Mouse (Mus musculus) forebrain, embryonic 11.5 days (tissue): Measurements from ENCODE around the gene Gm7247. TPM values are rescaled to one million over a fixed set of nuclear protein-coding genes. Genes with fewer than 3 reads are reported as not detected.
"Not testable (repeated sequence)": the region's sequence is repeated elsewhere in the genome, so short reads cannot be mapped to it uniquely, and the experiment has no call there.

Experiments
- ATAC-seq: fragments of 200-750 bp; cut with Nextera tagmentation; replicated peaks from 2 replicates; pipeline ENCODE4 v1.8.0; 2017; ENCODE audit warnings: moderate TSS enrichment; ENCODE audit not compliant: low FRiP score
- DNase-seq: peaks from one replicate; pipeline ENCODE4 v3.0.0-alpha.2; 2017; ENCODE audit warnings: low spot score
- H3K27ac ChIP-seq: fragments of 300-500 bp; sonication (generic); 2 replicates; pipeline ENCODE4 v1.5.1; 2014; ENCODE audit warnings: low read depth, low read length
- H3K27me3 ChIP-seq: fragments of 300-500 bp; sonication (generic); 2 replicates; pipeline ENCODE4 v1.6.1; 2014; ENCODE audit warnings: mild to moderate bottlenecking, low read length, mixed read lengths; ENCODE audit not compliant: control insufficient read depth, insufficient read depth
- H3K36me3 ChIP-seq: fragments of 300-500 bp; sonication (generic); 2 replicates; pipeline ENCODE4 v1.6.1; 2014; ENCODE audit warnings: mild to moderate bottlenecking, low read length, moderate library complexity, mixed read lengths; ENCODE audit not compliant: control insufficient read depth, insufficient read depth
- H3K4me1 ChIP-seq: fragments of 300-500 bp; sonication (generic); replicated peaks from 2 replicates; pipeline ENCODE4 v1.6.1; 2014; ENCODE audit warnings: low read length, mixed read lengths; ENCODE audit not compliant: control insufficient read depth, insufficient read depth
- H3K4me2 ChIP-seq: fragments of 300-500 bp; sonication (generic); 2 replicates; pipeline ENCODE4 v1.6.1; 2014; ENCODE audit warnings: low read depth, mild to moderate bottlenecking, low read length, moderate library complexity, mixed read lengths; ENCODE audit not compliant: severe bottlenecking
- H3K4me3 ChIP-seq: fragments of 300-500 bp; sonication (generic); 2 replicates; pipeline ENCODE4 v1.5.1; 2014; ENCODE audit warnings: low read depth, low read length
- H3K9ac ChIP-seq: fragments of 300-500 bp; sonication (generic); 2 replicates; pipeline ENCODE4 v1.6.1; 2014; ENCODE audit warnings: low read length
- H3K9me3 ChIP-seq: fragments of 300-500 bp; sonication (generic); 2 replicates; pipeline ENCODE4 v1.6.1; 2016; ENCODE audit warnings: low read length, mixed read lengths; ENCODE audit not compliant: control insufficient read depth
- WGBS: fragments of 180-500 bp; shearing (Covaris S2); extraction: QIAGEN DNeasy Blood & Tissue Kit; methylation state at CpG from one replicate; pipeline ENCODE4 v1.1.7; 2014; 5-methylcytosine and 5-hydroxymethylcytosine counted together
- polyA plus RNA-seq: library from polyadenylated mRNA; unstranded; fragments of >200 nt; fragmentation: Nextera tagmentation; extraction: Ambion mirVana; gene quantifications from 2 replicates; pipeline ENCODE4 v1.2.1, GENCODE M21; 2014

Gene Gm7247
- polyA plus RNA-seq, 1 experiment from 2014 or later: not detected

GRCm38 (mm10) chr14:51410520-51410919 is 49.0 kb downstream of the Gm7247 start, which contains the start of gene Vmn2r88:
Gene Vmn2r88, plus strand, starts transcription at chr14:51410820.
- no peak within 1 kb of the TSS for H3K4me2 ChIP-seq
- H3K9me3 ChIP-seq: no peaks in the 10 kb centered on the region
- H3K9ac ChIP-seq: no peak within 1 kb of the TSS
- H3K36me3 ChIP-seq: no peaks in the 10 kb centered on the region
- no peak within 1 kb of the TSS for H3K27ac ChIP-seq
- DNase-seq (no peak), ATAC-seq (no peak)
- 85% methylated on average over 1 of the region's 1 CpGs for WGBS
- H3K27me3 ChIP-seq: no peaks in the 10 kb centered on the region
- H3K4me1 ChIP-seq: no peaks in the 10 kb centered on the region
- H3K4me3 ChIP-seq: no peak within 1 kb of the TSS

GRCm38 (mm10) chr14:51423885-51424284 is 62.3 kb downstream of the Gm7247 start:
- Histone ChIP-seq H3K4me2 (no peak overlapping the region), H3K27ac (no peak overlapping the region), H3K4me1 (no peaks in the 10 kb centered on the region), H3K36me3 (no peaks in the 10 kb centered on the region), H3K4me3 (no peak overlapping the region), H3K9ac (no peak overlapping the region), H3K9me3 (no peaks in the 10 kb centered on the region), H3K27me3 (no peaks in the 10 kb centered on the region)
- 72% methylated on average over 2 of the region's 2 CpGs for WGBS
- ATAC-seq (no peak), DNase-seq (no peak)

GRCm38 (mm10) chr14:51430138-51430537 is 68.6 kb downstream of the Gm7247 start:
- not testable (repeated sequence) for DNase-seq, H3K27ac ChIP-seq, H3K4me1 ChIP-seq, ATAC-seq, H3K4me2 ChIP-seq, H3K9me3 ChIP-seq, H3K36me3 ChIP-seq, H3K4me3 ChIP-seq, H3K27me3 ChIP-seq, H3K9ac ChIP-seq

GRCm38 (mm10) chr14:51434546-51434945 is 73.0 kb downstream of the Gm7247 start:
- Histone ChIP-seq H3K36me3 (no peaks in the 10 kb centered on the region), H3K27ac (no peak overlapping the region), H3K27me3 (no peaks in the 10 kb centered on the region), H3K9me3 (peaks cover 13% of the 10 kb centered on the region), H3K4me1 (no peaks in the 10 kb centered on the region), H3K9ac (no peak overlapping the region), H3K4me3 (no peak overlapping the region), H3K4me2 (no peak overlapping the region)
- 95% methylated on average over 16 of the region's 16 CpGs for WGBS
- no peak for DNase-seq
- no peak; the same call in 1 of the 2 replicates for ATAC-seq

GRCm38 (mm10) chr14:51435020-51435419 is 73.5 kb downstream of the Gm7247 start:
- H3K4me2 ChIP-seq: no peak overlapping the region
- ATAC-seq: no peak
- no peaks in the 10 kb centered on the region for H3K27me3 ChIP-seq
- no peak for DNase-seq
- no peak overlapping the region for H3K4me3 ChIP-seq
- 97% methylated on average over 26 of the region's 26 CpGs for WGBS
- no peak overlapping the region for H3K27ac ChIP-seq
- no peaks in the 10 kb centered on the region for H3K36me3 ChIP-seq
- peaks cover 13% of the 10 kb centered on the region for H3K9me3 ChIP-seq
- no peaks in the 10 kb centered on the region for H3K4me1 ChIP-seq
- no peak overlapping the region for H3K9ac ChIP-seq

GRCm38 (mm10) chr14:51438955-51439354 is 77.4 kb downstream of the Gm7247 start:
- Histone ChIP-seq H3K4me3 (no peak overlapping the region), H3K27ac (no peak overlapping the region), H3K4me1 (no peaks in the 10 kb centered on the region), H3K9ac (no peak overlapping the region), H3K9me3 (peaks cover 13% of the 10 kb centered on the region), H3K27me3 (no peaks in the 10 kb centered on the region), H3K4me2 (no peak overlapping the region), H3K36me3 (no peaks in the 10 kb centered on the region)
- ATAC-seq (no peak), DNase-seq (no peak)
- WGBS: 81% methylated on average over 4 of the region's 4 CpGs

GRCm38 (mm10) chr14:51451557-51451956 is 90.0 kb downstream of the Gm7247 start, which contains the start of gene Vmn2r89:
Gene Vmn2r89, plus strand, starts transcription at chr14:51451857.
- not testable (repeated sequence) for DNase-seq, H3K9me3 ChIP-seq, ATAC-seq, H3K27ac ChIP-seq, H3K4me2 ChIP-seq, H3K4me1 ChIP-seq, H3K27me3 ChIP-seq, H3K36me3 ChIP-seq, H3K4me3 ChIP-seq, H3K9ac ChIP-seq
- 87% methylated on average over 2 of the region's 2 CpGs for WGBS

- not testable (repeated sequence) for H3K9ac ChIP-seq, H3K9me3 ChIP-seq, H3K27ac ChIP-seq, H3K36me3 ChIP-seq, DNase-seq, H3K4me2 ChIP-seq, H3K4me1 ChIP-seq, H3K4me3 ChIP-seq, ATAC-seq, H3K27me3 ChIP-seq
- WGBS: 88% methylated on average over 10 of the region's 10 CpGs
These were observed 118.7 kb downstream of the Gm7247 start for GRCm38 (mm10) chr14:51480278-51480677.

- not testable (repeated sequence) for H3K4me2 ChIP-seq, H3K27me3 ChIP-seq, H3K36me3 ChIP-seq, ATAC-seq, H3K27ac ChIP-seq, H3K4me1 ChIP-seq, H3K9me3 ChIP-seq, DNase-seq, H3K9ac ChIP-seq, H3K4me3 ChIP-seq
- 94% methylated on average over 12 of the region's 12 CpGs for WGBS
These were observed 119.9 kb downstream of the Gm7247 start for GRCm38 (mm10) chr14:51481332-51482015.
